Mouse (Mus musculus) macrophage (primary cell): Measurements from ENCODE around the gene Msrb3. TPM values are rescaled to one million over a fixed set of nuclear protein-coding genes. Genes with fewer than 3 reads are reported as not detected.

Experiments
- H3K27ac ChIP-seq: fragments of 350-480 bp; formaldehyde crosslinking; 2 replicates; pipeline ENCODE4 v1.9.0; 2021
- H3K36me3 ChIP-seq: fragments of 350-480 bp; formaldehyde crosslinking; 2 replicates; pipeline ENCODE4 v1.9.0; 2021; ENCODE audit errors: inconsistent target
- H3K4me3 ChIP-seq: fragments of 350-480 bp; formaldehyde crosslinking; 2 replicates; pipeline ENCODE4 v1.9.0; 2021; ENCODE audit errors: inconsistent target
- H3K79me2 ChIP-seq: fragments of 350-480 bp; formaldehyde crosslinking; 2 replicates; pipeline ENCODE4 v1.9.0; 2021; ENCODE audit errors: inconsistent target
- WGBS: methylation state at CpG from one replicate; pipeline ENCODE4 v1.1.7; 2026; ENCODE audit warnings: inconsistent platforms; ENCODE audit not compliant: missing documents; 5-methylcytosine and 5-hydroxymethylcytosine counted together
- polyA plus RNA-seq: library from polyadenylated mRNA; stranded (reverse); fragments of 250-400 nt; gene quantifications from 3 replicates; pipeline ENCODE4 v1.2.4, GENCODE M21; 2018; ENCODE audit warnings: inconsistent platforms

Msrb3 gene
- polyA plus RNA-seq, 1 experiment from 2014 or later = 0.10 TPM

DNA sequence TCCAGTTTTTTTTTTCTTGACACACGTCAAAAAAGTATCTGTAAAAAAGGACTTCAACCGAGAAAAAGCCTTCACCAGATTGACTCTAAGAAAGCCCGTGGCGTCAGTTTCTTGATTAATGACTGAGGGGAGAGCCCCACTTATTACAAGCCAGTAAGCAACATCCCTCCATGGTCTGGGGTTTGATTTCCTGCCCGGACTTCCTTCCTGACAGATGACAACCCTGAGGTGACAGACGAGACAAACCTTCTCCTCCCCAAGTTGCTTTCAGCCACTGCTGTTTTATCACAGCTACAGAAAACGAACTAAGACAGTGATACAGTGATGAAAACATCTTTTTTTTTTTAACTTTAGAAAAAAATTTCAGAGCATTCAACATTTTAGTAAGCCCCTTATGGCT is 14.9 kb upstream of the Msrb3 start:
- H3K27ac ChIP-seq = no peak overlapping the region
- no peaks in the 10 kb centered on the region for H3K36me3 ChIP-seq
- H3K79me2 ChIP-seq = no peaks in the 10 kb centered on the region
- no peak overlapping the region for H3K4me3 ChIP-seq
- 37% methylated on average over 6 of the region's 7 CpGs for WGBS

DNA sequence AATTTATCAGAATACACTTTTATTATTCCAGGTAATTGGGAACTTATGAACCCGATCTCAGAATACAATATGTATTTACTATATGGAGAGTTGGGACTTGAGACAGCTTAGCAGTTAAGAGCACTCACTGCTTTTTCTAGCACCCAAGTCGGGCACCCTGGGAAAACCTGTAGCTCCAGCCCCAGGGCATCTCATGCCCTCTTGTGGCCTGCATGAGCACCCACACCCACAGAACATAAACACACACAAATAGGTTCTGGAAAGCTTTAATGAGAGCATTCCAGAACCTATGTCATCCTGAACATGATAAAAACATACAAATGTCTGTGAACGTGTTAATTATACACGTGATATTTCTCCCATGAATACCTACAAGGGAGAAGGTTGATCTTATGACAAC is 13.1 kb upstream of the Msrb3 start:
- no peak overlapping the region for H3K4me3 ChIP-seq
- no peak overlapping the region for H3K27ac ChIP-seq
- no peaks in the 10 kb centered on the region for H3K36me3 ChIP-seq
- 89% methylated on average over 4 of the region's 4 CpGs for WGBS
- no peaks in the 10 kb centered on the region for H3K79me2 ChIP-seq

DNA sequence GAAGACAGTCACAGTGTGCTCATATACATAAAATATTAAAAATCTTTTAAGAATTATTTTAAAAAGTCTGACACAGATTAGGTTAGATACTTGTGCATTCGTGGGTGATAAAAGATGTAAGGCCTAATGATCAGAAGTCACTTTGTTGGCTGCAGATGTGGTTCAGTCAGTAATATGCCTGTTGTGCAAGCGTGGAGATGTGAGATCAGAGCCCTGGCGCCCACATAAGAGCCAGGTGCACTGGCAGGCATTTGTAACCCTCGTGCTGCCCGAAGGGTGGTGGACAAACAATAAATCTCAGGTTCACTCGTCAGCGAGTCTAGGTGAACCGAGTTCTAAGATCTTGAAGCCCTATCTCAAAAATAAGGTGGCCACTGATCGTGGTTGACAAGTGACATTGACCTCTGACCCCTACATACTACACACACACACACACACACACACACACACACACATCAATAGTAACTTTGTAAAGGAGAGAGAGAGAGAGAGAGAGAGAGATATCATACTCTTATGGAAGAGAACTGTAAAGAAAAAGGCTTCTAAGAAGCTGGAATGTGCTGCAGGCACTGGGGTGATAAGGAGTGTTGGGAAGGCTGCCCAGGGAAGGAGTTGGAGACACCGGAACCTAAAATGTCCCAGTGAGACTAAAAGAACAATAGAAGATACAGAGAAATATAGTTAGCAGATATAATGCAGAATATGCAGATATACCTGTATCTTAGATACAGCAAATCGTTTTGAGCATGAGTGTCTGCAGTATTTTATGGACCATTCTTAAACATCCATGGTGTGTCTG is 10.1 kb upstream of the Msrb3 start:
- Histone ChIP-seq H3K27ac (no peak overlapping the region), H3K79me2 (no peaks in the 10 kb centered on the region), H3K4me3 (no peak overlapping the region), H3K36me3 (no peaks in the 10 kb centered on the region)
- WGBS = 95% methylated on average over 9 of the region's 11 CpGs

DNA sequence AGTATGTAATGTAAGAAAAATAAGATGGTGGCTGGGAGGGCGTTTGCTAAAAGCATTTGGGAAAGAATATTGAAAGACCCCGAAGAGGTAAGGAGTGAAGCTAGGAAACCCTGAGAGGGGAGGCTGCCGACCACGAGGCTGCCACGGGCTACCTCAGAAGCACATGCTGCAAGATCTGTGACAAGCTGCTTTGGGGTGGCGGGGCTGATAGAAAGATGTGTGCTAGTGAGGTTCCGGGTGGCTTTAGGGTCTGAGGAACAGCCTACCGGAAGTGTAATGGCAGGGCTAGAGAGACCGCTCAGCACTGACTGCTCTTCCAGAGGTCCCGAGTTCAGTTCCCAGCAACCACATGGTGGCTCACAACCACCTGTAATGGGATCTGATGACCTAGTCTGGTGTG is 5.8 kb upstream of the Msrb3 start:
- no peak overlapping the region for H3K4me3 ChIP-seq
- no peaks in the 10 kb centered on the region for H3K36me3 ChIP-seq
- 75% methylated on average over 10 of the region's 10 CpGs for WGBS
- no peaks in the 10 kb centered on the region for H3K79me2 ChIP-seq
- H3K27ac ChIP-seq = no peak overlapping the region

DNA sequence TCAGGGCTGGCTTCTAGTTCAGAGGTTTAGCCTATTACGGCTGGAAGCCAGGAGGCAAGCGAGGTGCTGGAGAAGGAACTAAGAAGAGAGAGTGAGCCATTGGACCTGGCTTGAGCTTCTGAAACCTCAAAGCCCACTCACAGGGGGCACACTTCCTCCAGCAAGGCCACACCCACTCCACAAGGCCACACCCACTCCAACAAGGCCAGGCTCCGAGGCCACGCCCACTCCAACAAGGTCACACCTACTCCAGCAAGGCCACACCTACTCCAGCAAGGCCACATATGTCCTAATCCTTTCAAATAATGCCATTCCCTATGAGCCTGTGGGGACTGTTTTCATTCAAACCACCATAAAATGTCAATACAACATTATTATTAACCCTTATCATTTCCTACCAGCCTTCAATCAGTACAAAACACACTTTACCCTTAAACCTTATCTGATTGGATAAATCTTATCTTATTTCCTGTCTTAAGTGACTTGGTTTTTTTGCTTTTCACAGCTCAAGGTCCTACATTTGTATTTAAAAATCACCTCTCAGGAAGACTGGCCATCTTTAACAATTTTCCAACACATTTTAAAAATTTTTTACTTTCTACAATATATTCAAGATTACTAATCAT is 5.1 kb upstream of the Msrb3 start:
- Histone ChIP-seq H3K79me2 (no peaks in the 10 kb centered on the region), H3K36me3 (no peaks in the 10 kb centered on the region), H3K27ac (no peak overlapping the region), H3K4me3 (no peak overlapping the region)
- WGBS = 69% methylated on average over 4 of the region's 4 CpGs

DNA sequence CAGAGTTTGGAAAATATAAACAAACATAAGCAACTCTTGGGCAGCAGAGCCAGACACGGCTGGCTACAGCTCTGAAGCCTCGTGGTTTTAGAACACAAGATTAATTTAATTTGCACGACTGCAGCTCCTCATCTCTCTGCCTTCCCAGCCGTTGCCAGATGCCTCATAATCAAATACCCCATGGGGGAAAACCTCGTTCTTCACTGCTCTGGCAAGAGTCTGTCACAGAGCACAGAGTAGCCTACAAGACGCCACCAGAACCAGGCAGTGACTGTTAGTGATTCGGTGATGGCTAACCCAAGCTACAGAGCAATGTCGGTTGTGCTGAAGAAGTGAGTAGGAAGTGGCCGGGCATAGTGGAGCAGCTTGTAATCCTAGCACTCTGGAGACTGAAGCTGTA is 2.8 kb upstream of the Msrb3 start:
- H3K36me3 ChIP-seq = no peaks in the 10 kb centered on the region
- H3K27ac ChIP-seq = no peak overlapping the region
- H3K4me3 ChIP-seq = no peak overlapping the region
- 81% methylated on average over 9 of the region's 9 CpGs for WGBS
- no peaks in the 10 kb centered on the region for H3K79me2 ChIP-seq

DNA sequence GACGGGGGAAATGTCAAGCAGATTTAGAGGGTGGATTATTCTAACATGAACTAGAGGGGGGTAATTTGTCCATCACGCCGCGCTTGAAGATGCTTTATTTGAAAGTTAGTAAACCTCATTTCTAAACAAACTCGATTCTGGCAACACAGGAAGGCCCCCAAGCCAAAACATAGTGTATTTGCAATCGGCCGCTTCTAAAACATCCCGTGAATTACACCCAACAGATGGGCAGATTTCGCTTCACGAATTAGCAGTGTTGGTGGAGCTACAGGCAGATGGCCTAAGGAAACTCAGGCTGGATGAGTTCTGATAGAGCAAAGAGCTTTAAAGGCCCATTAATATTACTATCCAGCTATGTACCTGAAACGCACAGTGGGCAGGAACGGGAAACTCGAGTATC is 1.2 kb upstream of the Msrb3 start:
- WGBS = 90% methylated on average over 13 of the region's 13 CpGs
- H3K36me3 ChIP-seq = no peaks in the 10 kb centered on the region
- no peak overlapping the region for H3K27ac ChIP-seq
- H3K4me3 ChIP-seq = no peak overlapping the region
- H3K79me2 ChIP-seq = no peaks in the 10 kb centered on the region

DNA sequence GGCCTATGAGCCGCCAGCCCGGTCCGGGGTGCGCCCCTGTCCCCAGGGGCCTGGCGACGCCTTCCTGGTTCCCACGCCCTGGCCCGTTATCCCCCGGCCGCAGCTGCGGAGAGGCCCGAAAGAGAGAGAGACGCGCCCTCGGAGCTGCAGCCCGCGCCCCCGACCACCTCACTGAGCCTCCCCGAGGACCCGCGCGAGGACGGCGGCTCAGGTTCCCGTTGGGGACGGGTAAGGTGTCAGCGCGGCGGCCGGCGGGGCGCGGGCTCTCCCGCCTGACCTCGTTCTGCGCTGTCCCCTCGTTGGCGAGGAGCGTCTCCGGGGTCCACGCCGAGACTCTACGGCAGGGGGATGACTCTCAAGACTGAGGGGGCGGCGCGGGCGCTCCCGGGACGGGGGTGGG is 544 bp downstream of the Msrb3 start:
- H3K4me3 ChIP-seq = no peak overlapping the region
- no peak overlapping the region for H3K27ac ChIP-seq
- no peaks in the 10 kb centered on the region for H3K79me2 ChIP-seq
- no peaks in the 10 kb centered on the region for H3K36me3 ChIP-seq
- 4% methylated on average over 35 of the region's 49 CpGs for WGBS

DNA sequence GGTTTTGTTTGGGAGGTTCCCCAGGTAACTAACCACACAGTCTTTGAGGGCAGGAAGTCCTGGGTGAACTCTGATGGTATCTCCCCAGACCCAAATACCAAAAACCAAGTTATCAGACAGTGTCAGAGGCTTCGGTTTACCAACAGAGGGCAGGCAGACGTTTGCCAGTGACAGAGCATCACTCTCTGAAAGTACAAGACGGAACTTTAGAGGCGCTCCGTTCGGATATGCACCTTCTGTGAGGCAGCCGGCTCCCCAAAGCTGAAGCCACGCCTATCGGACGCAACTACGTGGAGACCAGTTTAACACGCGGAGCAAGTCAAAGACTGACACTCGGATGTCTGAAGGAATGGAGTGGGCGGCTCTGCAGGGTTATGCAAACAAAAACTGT is 3.0 kb downstream of the Msrb3 start:
- Histone ChIP-seq H3K27ac (no peak overlapping the region), H3K4me3 (no peak overlapping the region), H3K36me3 (no peaks in the 10 kb centered on the region), H3K79me2 (no peaks in the 10 kb centered on the region)
- 8% methylated on average over 15 of the region's 15 CpGs for WGBS

DNA sequence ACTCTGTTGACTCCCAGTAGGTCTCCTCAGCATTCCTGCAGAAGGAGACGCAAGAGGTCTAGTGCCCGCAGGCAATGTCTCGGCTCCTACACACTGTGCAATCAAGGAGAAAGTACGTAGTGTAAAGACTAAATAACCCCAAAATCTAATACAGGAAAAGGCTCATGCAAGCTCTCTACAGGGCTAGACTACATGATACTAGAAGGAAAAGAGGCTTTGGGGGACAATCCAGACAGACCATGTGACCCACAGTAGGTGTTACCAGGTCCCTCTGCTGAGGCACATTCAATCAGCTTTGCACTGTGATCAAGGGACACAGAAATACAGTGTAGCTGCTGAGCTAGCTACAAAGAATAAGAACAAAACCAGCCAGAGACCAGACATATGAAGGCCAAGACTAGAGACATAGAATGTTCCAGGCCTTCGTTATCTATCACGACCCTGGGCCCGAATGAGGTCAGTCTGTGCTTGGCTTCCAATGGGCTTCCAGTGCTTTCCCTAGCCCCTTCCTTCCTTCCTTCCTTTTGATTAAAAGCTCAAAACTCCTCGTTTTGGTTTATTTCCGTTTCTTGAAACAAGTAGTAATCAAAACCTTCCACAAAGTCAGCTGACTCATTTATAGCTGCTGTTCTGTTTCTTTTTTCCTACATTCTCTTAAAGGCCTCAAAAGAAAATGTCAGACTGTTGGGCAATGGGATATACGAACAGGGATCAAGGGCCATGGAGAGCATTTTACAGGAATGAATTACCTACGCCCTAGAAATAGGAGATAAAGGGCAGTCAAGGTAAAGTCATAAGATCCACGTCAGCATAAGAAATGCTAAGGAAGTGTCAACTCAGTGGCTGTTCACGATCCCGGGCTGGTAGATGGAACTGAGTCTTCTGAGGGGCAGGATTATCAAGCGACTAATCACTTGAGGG is 3.7 kb downstream of the Msrb3 start:
- Histone ChIP-seq H3K36me3 (no peaks in the 10 kb centered on the region), H3K79me2 (no peaks in the 10 kb centered on the region), H3K27ac (no peak overlapping the region), H3K4me3 (no peak overlapping the region)
- 50% methylated on average over 15 of the region's 15 CpGs for WGBS

DNA sequence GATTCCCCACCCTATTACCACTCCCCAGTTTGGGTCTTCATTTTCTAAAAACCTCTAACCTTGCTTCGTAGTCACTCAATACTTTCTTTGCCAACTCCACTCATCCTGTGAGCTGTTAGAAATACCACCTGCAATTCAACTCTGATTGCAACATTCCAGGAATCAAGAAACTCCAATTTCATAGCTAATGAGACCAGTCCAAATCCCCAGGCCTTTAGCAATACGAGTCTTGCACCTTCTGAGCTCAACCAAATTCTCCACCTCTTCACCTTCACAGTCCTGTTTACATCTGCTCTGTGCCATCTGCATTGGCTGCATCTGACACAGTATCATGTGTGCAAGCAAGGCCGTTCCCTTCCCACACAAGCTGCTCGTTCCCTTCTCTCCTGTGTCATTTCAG is 5.0 kb downstream of the Msrb3 start:
- 84% methylated on average over 4 of the region's 4 CpGs for WGBS
- Histone ChIP-seq H3K4me3 (no peak overlapping the region), H3K36me3 (no peaks in the 10 kb centered on the region), H3K27ac (no peak overlapping the region), H3K79me2 (no peaks in the 10 kb centered on the region)

DNA sequence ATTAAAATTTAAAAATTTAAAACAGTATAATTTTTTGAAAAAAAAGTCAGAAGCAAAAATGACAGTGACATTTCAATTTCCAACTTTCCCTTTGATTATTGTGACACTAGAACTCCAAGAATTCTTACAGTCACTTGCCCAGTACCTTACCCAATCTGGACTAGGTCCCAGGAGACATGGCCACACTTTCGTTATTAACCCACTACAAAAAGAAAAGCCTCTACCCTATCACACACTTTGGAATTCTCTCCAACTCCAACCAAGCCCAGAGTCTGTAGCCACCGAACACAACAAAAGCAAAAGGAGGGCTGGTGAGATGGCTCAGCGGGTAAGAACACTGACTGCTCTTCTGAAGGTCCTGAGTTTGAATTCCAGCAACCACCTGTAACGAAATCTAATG is 7.8 kb downstream of the Msrb3 start:
- no peaks in the 10 kb centered on the region for H3K79me2 ChIP-seq
- no peaks in the 10 kb centered on the region for H3K36me3 ChIP-seq
- no peak overlapping the region for H3K27ac ChIP-seq
- H3K4me3 ChIP-seq = no peak overlapping the region
- whole genome bisulfite sequencing = 94% methylated on average over 4 of the region's 4 CpGs

DNA sequence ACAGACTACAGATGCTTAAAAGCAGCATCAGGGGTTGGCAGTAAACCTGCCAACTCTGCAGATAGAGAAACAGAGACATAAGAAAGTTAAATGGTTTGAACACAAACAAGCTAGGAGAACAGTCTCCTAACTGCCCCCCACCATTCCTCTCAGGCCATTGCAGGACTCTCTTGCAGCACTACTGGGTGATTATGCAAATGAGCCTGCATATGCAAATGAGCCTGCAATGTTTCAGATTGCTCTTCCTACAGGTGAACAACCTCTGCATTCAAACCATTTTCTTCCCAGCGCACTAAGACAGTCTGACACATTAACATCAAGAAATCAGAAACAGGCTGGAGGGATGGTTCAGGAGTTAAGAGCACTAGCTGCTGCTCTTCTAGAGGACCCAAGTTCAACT is 8.3 kb downstream of the Msrb3 start:
- Histone ChIP-seq H3K79me2 (no peaks in the 10 kb centered on the region), H3K27ac (no peak overlapping the region)
- WGBS = 83% methylated on average over 1 of the region's 1 CpGs

DNA sequence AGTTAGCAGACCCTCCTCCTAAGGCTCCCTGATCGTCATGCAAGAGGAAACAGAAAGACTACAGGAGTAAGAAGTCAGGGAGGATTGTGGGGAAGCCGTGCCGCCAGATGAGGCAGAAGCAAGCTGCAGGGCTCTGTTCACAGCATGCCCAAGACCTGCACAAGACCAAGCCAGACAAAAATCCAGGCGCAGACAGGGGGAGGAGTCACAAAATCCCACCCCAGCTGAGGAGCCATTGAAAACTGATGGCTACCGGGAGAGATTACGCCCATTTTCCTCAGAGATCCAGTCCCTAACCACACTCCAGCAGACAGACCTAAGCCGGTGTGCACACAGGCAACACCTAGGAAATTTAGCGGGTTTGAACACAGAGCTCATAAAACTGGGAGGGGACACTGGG is 10.4 kb downstream of the Msrb3 start:
- no peak overlapping the region for H3K4me3 ChIP-seq
- H3K27ac ChIP-seq = no peak overlapping the region
- H3K36me3 ChIP-seq = no peaks in the 10 kb centered on the region
- no peaks in the 10 kb centered on the region for H3K79me2 ChIP-seq
- 91% methylated on average over 8 of the region's 8 CpGs for WGBS

More for the DNA sequence above, 8.3 kb downstream of the Msrb3 start:
- Histone ChIP-seq H3K36me3 (no peaks in the 10 kb centered on the region), H3K4me3 (no peak overlapping the region)

DNA sequence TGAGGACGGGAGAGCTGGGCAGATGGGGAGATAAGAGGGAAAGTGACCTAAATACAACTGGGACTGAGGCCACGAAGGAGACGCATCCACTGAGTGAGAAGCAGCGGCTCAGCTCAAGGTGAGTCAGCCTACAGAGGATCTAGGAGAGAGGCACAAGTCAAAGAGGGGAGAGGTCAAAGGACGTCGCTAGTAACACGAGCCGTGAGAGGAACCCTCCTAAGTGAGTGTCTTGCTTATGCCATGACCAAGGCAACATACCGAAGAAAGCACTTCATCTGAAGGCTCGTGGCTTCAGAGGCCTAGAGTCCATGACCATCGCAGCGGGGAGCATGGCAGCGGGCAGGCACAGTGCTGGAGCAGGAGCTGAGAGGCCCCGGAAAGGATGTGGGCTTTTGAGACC is 14.7 kb downstream of the Msrb3 start:
- Histone ChIP-seq H3K36me3 (no peaks in the 10 kb centered on the region), H3K27ac (no peak overlapping the region), H3K4me3 (no peak overlapping the region), H3K79me2 (no peaks in the 10 kb centered on the region)
- 94% methylated on average over 14 of the region's 14 CpGs for WGBS
